Mouse (Mus musculus): Measurements from ENCODE around the gene Shank3.

Gene Shank3

GRCm38 (mm10) chr15:89477091-89477491 lies 22.3 kb upstream of the Shank3 start, which contains the start of gene Arsa:
Gene Arsa (minus strand): TSS chr15:89477425.
- no peak for DNase-seq (ENCODE audit: low spot score)

GRCm38 (mm10) chr15:89477806-89478205 lies 21.6 kb upstream of the Shank3 start:
- no peak for DNase-seq (ENCODE audit: low spot score)

DNA sequence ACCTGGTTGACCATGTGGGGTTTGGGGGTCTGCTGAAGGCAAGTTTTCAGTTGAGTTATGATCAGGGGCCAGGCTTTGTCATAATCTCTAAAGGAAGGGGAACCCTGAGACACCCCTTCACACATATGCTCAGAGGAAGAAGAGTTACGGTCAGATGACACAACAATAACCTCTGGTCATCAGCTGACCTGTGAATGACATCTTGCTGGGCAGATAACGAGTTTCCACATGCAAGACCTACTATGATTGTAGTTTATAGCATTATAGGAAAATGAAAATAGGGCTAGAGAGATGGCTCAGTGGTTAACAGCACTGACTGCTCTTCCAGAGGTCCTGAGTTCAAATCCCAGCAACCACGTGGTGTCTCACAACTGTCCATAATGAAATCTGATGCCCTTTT lies 20.8 kb upstream of the Shank3 start:
- DNase-seq (ENCODE audit: low spot score), result no peak

GRCm38 (mm10) chr15:89480584-89480983 lies 18.8 kb upstream of the Shank3 start:
- DNase-seq (ENCODE audit: low spot score), result no peak

DNA sequence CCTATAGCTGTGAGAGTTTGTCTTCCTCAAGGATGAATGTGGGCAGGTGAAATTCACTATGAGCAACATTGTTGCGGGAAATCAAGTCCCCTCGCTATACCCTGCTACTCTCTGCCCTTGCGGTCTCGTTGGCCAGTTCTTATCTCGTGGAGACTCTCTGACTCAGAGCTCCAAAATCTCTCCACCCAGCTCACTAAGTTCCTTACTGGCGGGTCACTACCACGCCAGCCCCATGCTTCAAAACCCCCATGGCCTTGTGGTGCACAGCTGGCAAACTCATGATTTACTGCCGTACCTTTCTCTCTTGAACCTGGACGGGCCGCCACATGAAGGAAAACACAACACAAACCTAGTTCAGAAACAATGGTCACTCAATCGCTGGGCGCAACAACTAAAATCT lies 11.2 kb upstream of the Shank3 start:
- no peak for DNase-seq (ENCODE audit: low spot score)

- no peak for DNase-seq (ENCODE audit: low spot score)
Measured at GRCm38 (mm10) chr15:89488611-89489117, 10.8 kb upstream of the Shank3 start.

GRCm38 (mm10) chr15:89494970-89495369 lies 4.5 kb upstream of the Shank3 start:
- no peak for DNase-seq (ENCODE audit: low spot score)

- DNase-seq (ENCODE audit: low spot score), result no peak
Measured at GRCm38 (mm10) chr15:89496131-89496530, 3.3 kb upstream of the Shank3 start.

DNA sequence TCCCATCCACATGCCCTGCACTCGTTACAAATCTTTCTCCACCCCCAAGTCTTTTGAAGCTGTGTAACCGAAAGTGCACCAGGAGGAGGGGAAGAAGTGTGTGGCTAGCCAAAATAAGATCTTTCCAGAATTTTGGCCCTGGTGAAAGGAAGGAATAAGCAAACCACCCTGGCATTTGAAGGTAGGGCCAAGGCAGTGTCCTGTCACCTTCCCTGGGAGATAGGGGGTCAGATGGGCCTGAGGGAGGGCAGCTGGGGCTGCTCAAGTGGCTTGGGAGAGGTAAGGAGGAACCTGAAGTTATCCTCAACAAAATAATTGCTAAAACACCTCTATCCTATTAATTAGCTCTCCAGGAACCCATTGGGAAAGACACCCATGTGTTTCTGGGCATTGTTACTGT lies 2.6 kb upstream of the Shank3 start:
- DNase-seq (ENCODE audit: low spot score), result no peak

DNA sequence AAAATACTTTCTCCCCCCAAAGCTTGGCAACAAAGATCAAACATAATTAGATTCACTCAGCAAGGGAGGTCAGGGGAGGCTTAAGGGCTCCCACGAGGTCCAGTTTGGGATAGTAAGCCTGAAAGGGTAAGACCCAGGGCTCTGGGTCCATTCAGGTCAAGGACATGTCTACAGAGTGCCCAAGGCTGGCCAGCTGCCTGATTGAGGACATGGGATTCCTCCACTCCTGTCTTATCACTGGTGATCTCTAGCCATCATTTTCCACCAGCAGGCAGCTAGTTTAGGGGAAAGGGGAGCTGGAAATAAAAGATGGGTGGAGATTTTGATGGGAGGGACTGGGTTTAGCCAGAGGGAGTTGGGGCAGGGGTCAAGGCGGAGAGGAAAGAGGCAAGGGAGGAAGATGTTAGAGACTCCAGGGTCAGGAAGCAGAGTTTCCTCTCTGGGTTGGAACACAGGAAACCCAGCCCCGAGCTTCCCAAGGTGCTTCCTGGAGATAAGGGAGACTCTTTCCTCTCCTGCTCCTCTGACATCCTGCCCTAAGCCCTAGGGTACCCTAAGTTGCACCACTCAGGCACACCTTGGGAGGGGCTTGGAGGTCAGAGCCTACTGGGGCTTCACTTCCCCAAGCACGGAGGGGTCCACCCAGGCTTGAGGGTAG lies 1.9 kb upstream of the Shank3 start:
- no peak for DNase-seq (ENCODE audit: low spot score)

GRCm38 (mm10) chr15:89498049-89498960 lies 1.1 kb upstream of the Shank3 start:
- DNase-seq (ENCODE audit: low spot score), result peak; percentile 50

GRCm38 (mm10) chr15:89499784-89500220 lies 379 bp downstream of the Shank3 start:
- no peak for DNase-seq (ENCODE audit: low spot score)

DNA sequence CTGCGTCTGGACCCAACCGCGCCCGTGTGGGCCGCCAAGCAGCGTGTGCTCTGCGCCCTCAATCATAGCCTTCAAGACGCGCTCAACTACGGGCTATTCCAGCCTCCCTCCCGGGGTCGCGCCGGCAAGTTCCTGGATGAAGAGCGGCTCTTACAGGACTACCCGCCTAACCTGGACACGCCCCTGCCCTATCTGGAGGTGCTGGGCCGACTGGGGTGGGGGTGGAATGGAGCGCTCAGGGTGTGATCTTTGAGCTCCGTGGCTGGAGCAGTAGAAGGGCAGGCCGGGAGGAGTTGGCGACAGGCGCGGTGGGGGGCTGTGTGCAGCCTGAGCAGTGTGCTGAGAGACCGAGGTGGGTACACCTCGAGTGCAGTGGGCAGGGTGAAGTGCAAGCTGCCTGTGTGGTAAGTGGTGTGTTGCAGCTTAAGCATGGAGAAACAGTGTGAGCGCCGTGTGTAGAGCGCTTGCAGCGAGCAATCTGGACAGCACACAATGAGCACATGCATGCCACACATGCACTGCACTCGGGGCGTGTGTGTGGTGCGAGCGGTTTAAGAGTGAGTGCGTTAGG lies 883 bp downstream of the Shank3 start:
- no peak for DNase-seq (ENCODE audit: low spot score)

- DNase-seq (ENCODE audit: low spot score), result no peak
Measured at GRCm38 (mm10) chr15:89501321-89501720, 1.9 kb downstream of the Shank3 start.

GRCm38 (mm10) chr15:89504838-89505237 lies 5.4 kb downstream of the Shank3 start:
- no peak for DNase-seq (ENCODE audit: low spot score)

- no peak for DNase-seq (ENCODE audit: low spot score)
Measured at GRCm38 (mm10) chr15:89507751-89508150, 8.3 kb downstream of the Shank3 start.

- DNase-seq (ENCODE audit: low spot score), result no peak
Measured at GRCm38 (mm10) chr15:89512679-89513078, 13.3 kb downstream of the Shank3 start.

DNA sequence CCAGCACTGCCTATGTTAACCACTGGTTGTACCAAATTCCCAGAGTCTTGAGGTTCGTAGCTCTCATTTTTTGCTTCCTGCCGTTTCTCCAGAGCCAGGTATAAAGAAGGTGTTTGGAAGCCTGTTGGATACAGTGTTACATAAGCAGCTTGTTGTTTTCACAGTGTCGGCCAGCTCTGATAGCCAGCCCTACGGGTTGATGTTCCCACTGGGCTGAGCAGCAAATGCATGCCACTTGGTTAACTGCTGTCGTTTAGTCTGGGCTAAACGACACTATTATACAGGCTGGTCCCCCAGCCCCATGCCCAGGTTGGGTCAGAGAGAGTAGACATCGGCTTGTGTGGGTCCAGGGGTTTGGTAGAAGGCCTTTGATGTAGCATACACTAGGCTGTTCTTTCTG lies 22.5 kb downstream of the Shank3 start:
- no peak for DNase-seq (ENCODE audit: low spot score)

- no peak for DNase-seq (ENCODE audit: low spot score)
Measured at GRCm38 (mm10) chr15:89522566-89523282, 23.3 kb downstream of the Shank3 start.

- no peak for DNase-seq (ENCODE audit: low spot score)
Measured at GRCm38 (mm10) chr15:89523283-89523832, 23.9 kb downstream of the Shank3 start.

DNA sequence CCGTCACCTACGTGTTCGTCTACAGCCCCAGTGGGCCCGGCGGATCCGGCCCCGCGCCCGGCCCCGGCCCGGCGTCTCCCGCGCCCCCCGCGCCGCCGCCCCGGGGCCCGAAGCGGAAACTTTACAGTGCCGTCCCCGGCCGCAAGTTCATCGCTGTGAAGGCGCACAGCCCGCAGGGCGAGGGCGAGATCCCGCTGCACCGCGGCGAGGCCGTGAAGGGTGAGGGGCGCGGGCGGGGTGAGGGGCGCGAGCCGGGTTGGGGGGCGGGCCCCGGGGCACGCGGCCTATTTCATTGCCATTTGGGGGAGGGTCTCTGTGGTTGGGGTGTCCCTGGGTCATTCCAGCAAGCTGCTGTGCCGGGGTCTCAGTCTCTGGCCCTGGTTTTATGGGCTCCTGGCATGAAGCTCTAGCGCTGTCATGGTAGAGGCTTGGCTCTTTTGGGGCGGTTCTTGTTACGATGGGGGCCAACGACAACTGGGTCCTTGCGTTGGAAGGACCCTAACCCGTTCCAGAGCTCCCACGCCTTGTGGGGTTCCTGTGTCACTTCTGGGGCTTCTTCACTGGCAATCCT lies 24.7 kb downstream of the Shank3 start:
- no peak for DNase-seq (ENCODE audit: low spot score)
